Mouse (Mus musculus) C2C12 (cell line): Measurements from ENCODE around the gene Syce1. TPM values are rescaled to one million over a fixed set of nuclear protein-coding genes. Genes with fewer than 3 reads are reported as not detected.

Experiments
- H3K27me3 ChIP-seq: one replicate; pipeline ENCODE4 v1.6.1; 2011; ENCODE audit not compliant: control insufficient read depth, insufficient read depth, insufficient read length
- H3K36me3 ChIP-seq: one replicate; pipeline ENCODE4 v1.6.1; 2011; ENCODE audit not compliant: control insufficient read depth, insufficient read depth
- H3K4me3 ChIP-seq: one replicate; pipeline ENCODE4 v1.5.1; 2011; ENCODE audit warnings: mild to moderate bottlenecking, control low read depth; ENCODE audit not compliant: poor library complexity, insufficient read depth, severe bottlenecking
- H3K79me2 ChIP-seq: one replicate; pipeline ENCODE4 v1.6.1; 2011; ENCODE audit not compliant: control insufficient read depth, insufficient read depth
- H3K79me3 ChIP-seq: one replicate; pipeline ENCODE4 v1.6.1; 2011; ENCODE audit warnings: low read depth, control low read depth
- H3ac ChIP-seq: one replicate; pipeline ENCODE3; 2011; ENCODE audit warnings: low read depth; ENCODE audit not compliant: control insufficient read depth, insufficient read length
- CEBPB ChIP-seq: IDR thresholded peaks from one replicate; pipeline ENCODE4 v1.6.1; 2011; ENCODE audit warnings: low read depth, mild to moderate bottlenecking, control low read depth, moderate library complexity
- CTCF ChIP-seq: IDR thresholded peaks from one replicate; pipeline ENCODE4 v1.5.1; 2011; ENCODE audit not compliant: control insufficient read depth, insufficient read depth, insufficient read length
- FOSL1 ChIP-seq: IDR thresholded peaks from one replicate; pipeline ENCODE4 v1.8.0; 2011; ENCODE audit warnings: mild to moderate bottlenecking, low read length; ENCODE audit not compliant: poor library complexity, insufficient read depth, severe bottlenecking
- MAX ChIP-seq: IDR thresholded peaks from one replicate; pipeline ENCODE4 v1.6.1; 2011; ENCODE audit warnings: mild to moderate bottlenecking, control low read depth
- MYOD1 ChIP-seq: IDR thresholded peaks from one replicate; pipeline ENCODE4 v1.6.1; 2011; ENCODE audit warnings: low read depth; ENCODE audit not compliant: control insufficient read depth, insufficient read length
- MYOG ChIP-seq: IDR thresholded peaks from one replicate; pipeline ENCODE4 v1.6.1; 2011; ENCODE audit not compliant: control insufficient read depth, insufficient read length; ENCODE audit errors: extremely low read depth
- USF1 ChIP-seq: IDR thresholded peaks from one replicate; pipeline ENCODE4 v1.6.1; 2011; ENCODE audit warnings: low read depth, mild to moderate bottlenecking, control low read depth, moderate library complexity
- polyA plus RNA-seq: library from polyadenylated mRNA; unstranded; fragments of >200 nt; fragmentation: generic; extraction: Trizol; gene quantifications from one replicate; pipeline ENCODE4 v1.2.1, GENCODE M21; 2012; ENCODE audit warnings: missing spikeins

Gene Syce1
- polyA plus RNA-seq, 1 experiment, result not detected

- Histone ChIP-seq H3K27me3 (no peaks in the 10 kb centered on the region), H3K4me3 (no peak overlapping the region), H3K36me3 (no peaks in the 10 kb centered on the region), H3K79me2 (no peaks in the 10 kb centered on the region), H3ac (no peak overlapping the region), H3K79me3 (no peaks in the 10 kb centered on the region)
- TF ChIP-seq MYOG, result no peak
- no peak for TF ChIP-seq CTCF
- no peak for TF ChIP-seq MAX
- no peak for TF ChIP-seq USF1
- no peak for TF ChIP-seq MYOD1
- no peak for TF ChIP-seq CEBPB
- no peak for TF ChIP-seq FOSL1
Measured at GRCm38 (mm10) chr7:140812850-140813249, 25.2 kb upstream of the Syce1 start.

GRCm38 (mm10) chr7:140811714-140812113 lies 24.1 kb upstream of the Syce1 start:
- H3K79me2 ChIP-seq, result no peaks in the 10 kb centered on the region

DNA sequence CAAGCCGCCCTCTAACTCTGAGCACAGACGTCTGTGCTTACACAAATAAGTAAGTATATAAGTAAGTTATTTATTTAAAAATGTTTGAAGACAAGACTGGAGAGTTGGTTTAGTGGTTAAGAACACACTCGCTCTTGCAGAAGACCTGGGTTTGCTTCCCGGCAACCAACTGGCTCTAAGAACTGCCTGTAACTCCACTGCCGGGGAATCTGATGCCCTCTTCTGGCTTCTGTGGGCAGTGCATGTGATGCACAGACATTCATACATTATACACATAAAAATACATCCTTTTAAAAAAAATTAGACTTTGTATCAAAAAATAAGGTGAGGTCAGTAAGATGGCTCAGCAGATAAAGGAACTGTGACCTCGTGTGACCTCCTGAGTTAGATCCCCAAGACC lies 22.8 kb upstream of the Syce1 start:
- no peak overlapping the region for H3K4me3 ChIP-seq
- no peaks in the 10 kb centered on the region for H3K36me3 ChIP-seq
- no peak overlapping the region for H3ac ChIP-seq
- H3K27me3 ChIP-seq, result no peaks in the 10 kb centered on the region
- no peaks in the 10 kb centered on the region for H3K79me2 ChIP-seq
- no peak for TF ChIP-seq MYOD1
- TF ChIP-seq USF1, result no peak
- no peaks in the 10 kb centered on the region for H3K79me3 ChIP-seq

More at GRCm38 (mm10) chr7:140811714-140812113, 24.1 kb upstream of the Syce1 start:
- H3K4me3 ChIP-seq, result no peak overlapping the region
- H3ac ChIP-seq, result no peak overlapping the region
- no peaks in the 10 kb centered on the region for H3K36me3 ChIP-seq
- no peak for TF ChIP-seq CEBPB
- TF ChIP-seq MAX, result no peak
- no peak for TF ChIP-seq MYOD1
- TF ChIP-seq MYOG, result no peak
- no peak for TF ChIP-seq CTCF
- no peak for TF ChIP-seq FOSL1
- TF ChIP-seq USF1, result no peak
- H3K27me3 ChIP-seq, result no peaks in the 10 kb centered on the region
- no peaks in the 10 kb centered on the region for H3K79me3 ChIP-seq

- no peaks in the 10 kb centered on the region for H3K36me3 ChIP-seq
- no peaks in the 10 kb centered on the region for H3K79me2 ChIP-seq
- no peak overlapping the region for H3K4me3 ChIP-seq
- no peaks in the 10 kb centered on the region for H3K79me3 ChIP-seq
- TF ChIP-seq MYOD1, result no peak
- TF ChIP-seq FOSL1, result no peak
- no peak for TF ChIP-seq CEBPB
- TF ChIP-seq USF1, result no peak
- no peak for TF ChIP-seq CTCF
- no peak for TF ChIP-seq MYOG
- TF ChIP-seq MAX, result no peak
- peaks cover under 1% of the 10 kb centered on the region for H3K27me3 ChIP-seq
- H3ac ChIP-seq, result no peak overlapping the region
Measured at GRCm38 (mm10) chr7:140805704-140806103, 18.1 kb upstream of the Syce1 start.

- no peak overlapping the region for H3K4me3 ChIP-seq
- TF ChIP-seq USF1, result no peak
- no peak for TF ChIP-seq MAX
- no peak for TF ChIP-seq CEBPB
- no peak for TF ChIP-seq CTCF
- TF ChIP-seq FOSL1, result no peak
- TF ChIP-seq MYOD1, result no peak
- no peak for TF ChIP-seq MYOG
- no peaks in the 10 kb centered on the region for H3K79me3 ChIP-seq
- H3ac ChIP-seq, result no peak overlapping the region
- no peaks in the 10 kb centered on the region for H3K36me3 ChIP-seq
- no peaks in the 10 kb centered on the region for H3K79me2 ChIP-seq
- peaks cover 16% of the 10 kb centered on the region for H3K27me3 ChIP-seq
Measured at GRCm38 (mm10) chr7:140802629-140803028, 15.0 kb upstream of the Syce1 start.

DNA sequence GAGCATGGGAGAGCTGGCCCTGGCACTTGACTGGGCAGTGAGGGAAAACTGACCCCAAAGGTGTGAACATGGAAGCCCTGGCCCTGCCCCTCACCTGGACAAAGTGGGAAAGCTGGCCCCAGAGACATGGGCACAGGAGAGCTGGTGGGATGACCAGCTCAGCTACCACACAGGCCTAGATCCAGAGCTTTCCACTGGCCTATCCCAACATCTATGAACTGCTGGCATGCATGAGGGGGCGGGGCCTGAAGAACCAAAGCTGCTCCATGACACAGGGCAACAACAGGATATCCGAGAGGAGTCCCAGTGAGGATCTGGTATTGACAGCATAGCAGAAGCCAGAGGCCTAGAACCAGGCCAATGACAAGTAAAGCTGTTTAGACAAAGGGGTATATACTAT lies 10.6 kb upstream of the Syce1 start:
- Histone ChIP-seq H3K79me3 (no peaks in the 10 kb centered on the region), H3ac (no peak overlapping the region), H3K79me2 (no peaks in the 10 kb centered on the region), H3K4me3 (no peak overlapping the region), H3K36me3 (no peaks in the 10 kb centered on the region), H3K27me3 (peaks cover 21% of the 10 kb centered on the region)
- TF ChIP-seq MYOG, result no peak
- TF ChIP-seq USF1, result no peak
- TF ChIP-seq CEBPB, result no peak
- no peak for TF ChIP-seq CTCF
- no peak for TF ChIP-seq MYOD1
- TF ChIP-seq MAX, result no peak
- TF ChIP-seq FOSL1, result no peak

GRCm38 (mm10) chr7:140797619-140798018 lies 10.0 kb upstream of the Syce1 start:
- Histone ChIP-seq H3K36me3 (no peaks in the 10 kb centered on the region), H3K4me3 (no peak overlapping the region), H3ac (no peak overlapping the region), H3K79me2 (no peaks in the 10 kb centered on the region), H3K79me3 (no peaks in the 10 kb centered on the region), H3K27me3 (peaks cover 26% of the 10 kb centered on the region)
- TF ChIP-seq MYOG, result no peak
